Mouse (Mus musculus): ENCODE data around the gene Il17rd. TPM values are rescaled to one million over a fixed set of nuclear protein-coding genes. Genes with fewer than 3 reads are reported as not detected.

Il17rd gene
- polyA plus RNA-seq, 1 experiment from 2014 or later = 0.17 TPM

DNA sequence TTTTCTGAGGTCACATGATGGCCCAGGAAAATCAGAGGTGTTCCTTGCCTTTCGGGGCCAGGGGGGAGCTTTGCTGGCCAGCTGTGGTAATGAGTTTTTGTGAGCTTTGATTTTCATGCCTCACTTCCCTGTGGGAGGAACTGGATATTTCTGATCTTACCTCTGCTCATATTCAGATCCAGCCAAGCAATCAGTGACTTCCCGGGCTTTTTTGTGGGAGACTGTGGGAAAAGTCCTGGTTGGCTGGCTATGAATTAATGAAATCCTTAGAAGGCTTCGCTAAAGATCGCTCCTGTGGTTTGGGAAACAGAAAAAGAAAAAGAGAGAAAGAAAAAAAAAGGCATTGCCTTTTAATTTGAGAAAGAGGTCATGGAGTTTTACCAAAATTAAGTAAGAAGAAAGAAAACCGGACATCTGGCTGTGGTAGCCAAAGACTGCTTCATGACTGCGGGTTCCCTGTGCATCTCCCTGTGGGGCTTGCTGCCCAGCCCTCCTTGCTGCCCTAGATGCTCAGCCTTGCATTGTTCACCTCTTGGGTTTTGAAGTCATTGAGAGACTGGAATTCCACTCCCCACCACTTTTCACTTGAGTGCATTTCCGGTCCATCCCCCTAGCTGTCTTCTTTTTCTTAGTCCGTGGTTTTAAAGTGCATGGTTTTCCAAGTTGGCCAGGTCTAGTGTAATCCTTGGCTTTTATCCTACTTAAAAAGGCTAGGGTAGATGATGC is 9.7 kb downstream of the Il17rd start:
- no peak for DNase-seq
- Histone ChIP-seq H3K27me3 (peaks cover 19% of the 10 kb centered on the region), H3K4me3 (replicated peaks) (no peak overlapping the region), H3K9me3 (replicated peaks) (no peaks in the 10 kb centered on the region), H3K36me3 (no peaks in the 10 kb centered on the region), H3K27ac (no peak overlapping the region), H3K4me2 (no peak overlapping the region), H3K9ac (no peak overlapping the region), H3K4me1 (replicated peaks) (no peaks in the 10 kb centered on the region; the same call in 1 of the 2 replicates)
- WGBS (ENCODE audit: insufficient replicate concordance) = 62% methylated on average over 8 of the region's 8 CpGs
- ATAC-seq (ENCODE audit: low read depth) = no peak

GRCm38 (mm10) chr14:27050043-27050442 is 11.3 kb downstream of the Il17rd start:
- Histone ChIP-seq H3K4me3 (replicated peaks) (no peak overlapping the region), H3K4me1 (replicated peaks) (no peaks in the 10 kb centered on the region; the same call in 1 of the 2 replicates), H3K4me2 (no peak overlapping the region), H3K9ac (no peak overlapping the region), H3K36me3 (no peaks in the 10 kb centered on the region), H3K27me3 (peaks cover 9% of the 10 kb centered on the region), H3K9me3 (replicated peaks) (no peaks in the 10 kb centered on the region), H3K27ac (no peak overlapping the region)
- no peak for ATAC-seq (ENCODE audit: low read depth)
- 53% methylated on average over 9 of the region's 9 CpGs for WGBS (ENCODE audit: insufficient replicate concordance)
- DNase-seq = no peak

GRCm38 (mm10) chr14:27050560-27051510 is 12.1 kb downstream of the Il17rd start:
- H3K36me3 ChIP-seq = no peaks in the 10 kb centered on the region
- no peaks in the 10 kb centered on the region; the same call in 1 of the 2 replicates for H3K4me1 ChIP-seq (replicated peaks)
- ATAC-seq (ENCODE audit: low read depth) = no peak
- H3K27ac ChIP-seq = no peak overlapping the region
- no peak overlapping the region for H3K9ac ChIP-seq
- H3K27me3 ChIP-seq = peaks cover 14% of the 10 kb centered on the region
- DNase-seq = no peak
- no peak overlapping the region for H3K4me2 ChIP-seq
- H3K4me3 ChIP-seq (replicated peaks) = no peak overlapping the region
- WGBS (ENCODE audit: insufficient replicate concordance) = 61% methylated on average over 18 of the region's 18 CpGs
- H3K9me3 ChIP-seq (replicated peaks) = no peaks in the 10 kb centered on the region

- no peak for ATAC-seq (ENCODE audit: low read depth)
These were observed 12.8 kb downstream of the Il17rd start for GRCm38 (mm10) chr14:27051511-27051895.

GRCm38 (mm10) chr14:27058535-27059223 is 19.9 kb downstream of the Il17rd start:
- no peak overlapping the region for H3K27ac ChIP-seq

More at GRCm38 (mm10) chr14:27051511-27051895, 12.8 kb downstream of the Il17rd start:
- Histone ChIP-seq H3K4me2 (no peak overlapping the region), H3K4me3 (replicated peaks) (no peak overlapping the region), H3K4me1 (replicated peaks) (no peaks in the 10 kb centered on the region; the same call in 1 of the 2 replicates), H3K27me3 (peaks cover 20% of the 10 kb centered on the region), H3K27ac (no peak overlapping the region), H3K36me3 (no peaks in the 10 kb centered on the region), H3K9me3 (replicated peaks) (no peaks in the 10 kb centered on the region), H3K9ac (no peak overlapping the region)
- 64% methylated on average over 5 of the region's 5 CpGs for WGBS (ENCODE audit: insufficient replicate concordance)
- no peak for DNase-seq

GRCm38 (mm10) chr14:27059224-27059558 is 20.4 kb downstream of the Il17rd start:
- Histone ChIP-seq H3K9me3 (replicated peaks) (no peaks in the 10 kb centered on the region), H3K36me3 (no peaks in the 10 kb centered on the region), H3K27me3 (peaks cover 38% of the 10 kb centered on the region), H3K4me1 (replicated peaks) (no peaks in the 10 kb centered on the region), H3K9ac (no peak overlapping the region), H3K4me3 (replicated peaks) (no peak overlapping the region), H3K27ac (no peak overlapping the region), H3K4me2 (no peak overlapping the region)
- WGBS (ENCODE audit: insufficient replicate concordance) = 30% methylated on average over 8 of the region's 8 CpGs
- no peak for DNase-seq
- ATAC-seq (ENCODE audit: low read depth) = no peak

More at GRCm38 (mm10) chr14:27058535-27059223, 19.9 kb downstream of the Il17rd start:
- Histone ChIP-seq H3K9ac (no peak overlapping the region), H3K36me3 (no peaks in the 10 kb centered on the region), H3K4me3 (replicated peaks) (no peak overlapping the region), H3K27me3 (peaks cover 38% of the 10 kb centered on the region), H3K9me3 (replicated peaks) (no peaks in the 10 kb centered on the region), H3K4me2 (no peak overlapping the region), H3K4me1 (replicated peaks) (no peaks in the 10 kb centered on the region)
- DNase-seq (no peak), ATAC-seq (ENCODE audit: low read depth) (no peak)
- WGBS (ENCODE audit: insufficient replicate concordance) = 21% methylated on average over 13 of the region's 13 CpGs

DNA sequence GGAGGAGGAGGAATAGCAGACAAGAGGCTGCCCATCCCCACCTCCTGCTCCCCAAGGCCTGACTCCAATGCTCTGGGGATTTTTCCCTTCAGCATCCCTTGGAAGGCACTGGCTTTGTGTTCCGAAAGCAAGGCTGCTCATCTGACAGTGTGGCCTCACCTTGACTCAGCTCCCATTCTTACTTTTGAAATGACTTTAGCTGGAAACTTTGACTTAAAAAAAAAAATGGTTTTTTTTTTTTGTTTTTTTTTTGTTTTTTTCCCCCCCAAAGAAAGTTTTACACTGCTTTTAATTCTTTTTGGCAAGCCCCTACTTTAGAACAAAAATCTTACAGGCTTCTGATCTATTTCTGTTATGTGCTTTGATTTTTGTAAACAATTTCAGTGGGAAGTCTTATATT is 24.6 kb downstream of the Il17rd start:
- no peak overlapping the region for H3K4me2 ChIP-seq
- peaks cover 11% of the 10 kb centered on the region for H3K27me3 ChIP-seq
- ATAC-seq (ENCODE audit: low read depth) (no peak), DNase-seq (no peak)
- no peaks in the 10 kb centered on the region; the same call in 1 of the 2 replicates for H3K4me1 ChIP-seq (replicated peaks)
- no peak overlapping the region for H3K9ac ChIP-seq
- H3K9me3 ChIP-seq (replicated peaks) = no peaks in the 10 kb centered on the region
- no peak overlapping the region for H3K4me3 ChIP-seq (replicated peaks)
- no peaks in the 10 kb centered on the region for H3K36me3 ChIP-seq
- no peak overlapping the region for H3K27ac ChIP-seq
- WGBS (ENCODE audit: insufficient replicate concordance) = 64% methylated on average over 1 of the region's 1 CpGs

DNA sequence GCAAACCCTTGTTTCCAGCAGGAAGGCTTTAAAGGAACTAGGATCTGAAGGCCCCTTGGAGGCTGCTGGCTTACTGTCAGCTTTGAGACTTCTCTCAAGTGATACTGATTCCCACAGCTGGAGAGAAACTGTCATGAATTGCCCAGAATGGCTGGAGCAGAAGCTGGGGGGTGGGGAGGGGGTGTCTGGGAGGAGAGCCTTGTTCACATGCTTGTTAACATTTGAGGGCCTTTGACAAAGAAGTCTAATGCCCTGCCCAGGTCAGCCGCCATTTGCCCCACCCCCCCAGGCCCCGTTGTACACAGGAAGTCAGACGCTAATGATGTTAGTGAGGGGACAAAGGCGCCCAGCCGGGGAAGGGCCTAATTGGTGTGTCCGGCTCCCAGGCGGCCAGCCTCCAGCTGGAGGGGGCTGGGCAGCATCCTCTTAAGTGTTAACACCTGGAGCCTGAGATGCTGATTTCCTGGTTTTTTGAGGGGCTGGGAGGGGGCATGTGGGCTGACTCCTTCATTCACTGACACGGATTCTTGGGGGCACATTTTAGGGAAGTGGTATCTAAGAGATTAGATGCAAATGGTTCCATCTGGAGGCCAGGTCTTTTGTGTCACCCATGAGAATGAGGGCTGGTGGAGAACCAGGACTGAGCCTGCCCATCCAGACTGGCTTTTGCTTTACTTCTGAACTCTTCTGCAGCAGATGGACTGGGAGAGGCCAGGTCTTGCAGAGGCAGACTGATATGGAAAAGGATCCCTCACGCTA is 27.6 kb downstream of the Il17rd start:
- no peaks in the 10 kb centered on the region for H3K9me3 ChIP-seq (replicated peaks)
- 9% methylated on average over 9 of the region's 9 CpGs for WGBS (ENCODE audit: insufficient replicate concordance)
- no peak overlapping the region for H3K4me3 ChIP-seq (replicated peaks)
- H3K36me3 ChIP-seq = no peaks in the 10 kb centered on the region
- H3K9ac ChIP-seq = no peak overlapping the region
- DNase-seq (no peak), ATAC-seq (ENCODE audit: low read depth) (no peak)
- no peak overlapping the region for H3K4me2 ChIP-seq
- H3K27ac ChIP-seq = no peak overlapping the region; the same call in 1 of the 2 replicates
- no peaks in the 10 kb centered on the region for H3K27me3 ChIP-seq
- H3K4me1 ChIP-seq (replicated peaks) = no peaks in the 10 kb centered on the region; the same call in 1 of the 2 replicates

DNA sequence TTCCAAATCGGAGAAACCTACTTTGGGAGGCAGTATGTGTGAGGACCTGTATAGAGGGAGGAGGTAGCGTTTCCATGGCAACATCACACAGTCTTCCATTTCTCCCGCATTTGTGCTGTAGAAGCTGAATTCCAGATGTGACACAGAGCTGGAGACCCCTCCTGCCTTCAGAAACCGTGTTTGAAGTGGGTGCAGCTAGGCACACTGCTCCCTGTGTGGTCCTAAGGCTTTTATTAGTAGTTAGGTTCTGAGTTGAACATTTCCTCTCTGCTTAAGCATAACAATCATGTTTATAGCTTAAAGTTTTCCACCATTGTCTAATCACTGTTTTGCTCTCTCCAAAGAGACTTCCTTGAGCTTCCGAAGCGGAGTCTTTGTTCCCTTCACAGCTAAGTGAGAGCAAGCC is 29.1 kb downstream of the Il17rd start:
- H3K4me2 ChIP-seq = no peak overlapping the region
- no peak overlapping the region for H3K4me3 ChIP-seq (replicated peaks)
- whole genome bisulfite sequencing (ENCODE audit: insufficient replicate concordance) = 39% methylated on average over 6 of the region's 6 CpGs
- ATAC-seq (ENCODE audit: low read depth) = no peak
- H3K27ac ChIP-seq = no peak overlapping the region
- H3K9me3 ChIP-seq (replicated peaks) = no peaks in the 10 kb centered on the region
- no peaks in the 10 kb centered on the region for H3K27me3 ChIP-seq
- H3K9ac ChIP-seq = no peak overlapping the region
- DNase-seq = no peak
- H3K36me3 ChIP-seq = no peaks in the 10 kb centered on the region
- H3K4me1 ChIP-seq (replicated peaks) = no peaks in the 10 kb centered on the region; the same call in 1 of the 2 replicates

DNA sequence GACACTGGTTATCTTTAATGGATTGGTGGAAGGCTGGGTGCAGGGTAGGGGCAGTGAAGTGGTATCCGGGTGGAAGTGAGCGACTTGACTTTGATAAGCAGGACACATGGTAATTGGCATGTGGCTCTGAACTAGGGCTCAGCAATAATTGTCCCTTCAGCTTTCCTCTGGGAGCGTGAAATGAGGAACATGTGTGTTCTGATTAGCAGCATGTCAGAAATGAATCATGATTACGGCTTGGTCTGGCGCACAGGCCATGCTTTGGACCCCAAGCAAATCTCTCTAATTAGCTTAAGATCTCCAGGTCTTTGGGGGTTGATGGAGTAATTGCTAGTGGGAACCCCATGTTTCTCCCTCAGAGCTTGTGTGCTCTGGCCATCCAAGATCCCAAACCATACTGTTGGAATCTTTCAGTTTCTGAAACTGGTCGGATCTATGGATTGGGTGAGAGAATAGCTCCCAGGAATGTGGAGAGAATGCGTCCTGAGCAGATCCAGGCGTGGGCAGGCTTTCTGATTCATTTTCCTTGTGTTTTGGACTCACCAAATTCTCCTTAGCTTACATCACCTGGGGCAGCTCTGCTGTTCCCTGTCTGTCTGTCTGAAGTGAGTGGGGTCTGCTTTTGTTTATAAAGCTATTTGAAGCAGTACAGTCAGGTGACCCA is 30.8 kb downstream of the Il17rd start:
- Histone ChIP-seq H3K27me3 (no peaks in the 10 kb centered on the region), H3K4me3 (replicated peaks) (no peak overlapping the region), H3K27ac (no peak overlapping the region), H3K36me3 (no peaks in the 10 kb centered on the region), H3K9ac (no peak overlapping the region), H3K4me1 (replicated peaks) (peaks cover 6% of the 10 kb centered on the region; the same call in 1 of the 2 replicates), H3K4me2 (no peak overlapping the region), H3K9me3 (replicated peaks) (no peaks in the 10 kb centered on the region)
- ATAC-seq (ENCODE audit: low read depth) (no peak), DNase-seq (no peak)
- WGBS (ENCODE audit: insufficient replicate concordance) = 44% methylated on average over 8 of the region's 8 CpGs

Data from liver, embryonic 13.5 days (tissue).